Mouse (Mus musculus) spleen, adult 2 months (tissue): ENCODE data around the gene Gm20812. TPM values are rescaled to one million over a fixed set of nuclear protein-coding genes. Genes with fewer than 3 reads are reported as not detected.
"Not testable (repeated sequence)": the region's sequence is repeated elsewhere in the genome, so short reads cannot be mapped to it uniquely, and the experiment has no call there.

Experiments used
- DNase-seq, 2 experiments: peaks; one replicate each; pipeline versions ENCODE4 v3.0.0 to v3.0.0-alpha.2; 2012 to 2021; ENCODE audit warnings: low spot score in 2 of 2, low read depth in 1 of 2
- H3K27ac ChIP-seq: fragments of 200-500 bp; 2 replicates; pipeline ENCODE4 v1.5.1; 2012; ENCODE audit warnings: low read length, inconsistent platforms; ENCODE audit not compliant: insufficient read depth
- H3K27me3 ChIP-seq: fragments of 200-500 bp; 2 replicates; pipeline ENCODE4 v1.6.1; 2012; ENCODE audit warnings: mild to moderate bottlenecking, moderate library complexity, low read length, inconsistent platforms; ENCODE audit not compliant: control insufficient read depth, insufficient read depth
- H3K36me3 ChIP-seq: fragments of 200-500 bp; 2 replicates; pipeline ENCODE4 v1.6.1; 2012; ENCODE audit warnings: mild to moderate bottlenecking, low read length, inconsistent platforms; ENCODE audit not compliant: control insufficient read depth, insufficient read depth
- H3K4me1 ChIP-seq: fragments of 200-500 bp; 2 replicates; pipeline ENCODE4 v1.6.1; 2011; ENCODE audit warnings: inconsistent platforms; ENCODE audit not compliant: control insufficient read depth, insufficient read depth, insufficient read length
- H3K4me3 ChIP-seq: fragments of 200-500 bp; 2 replicates; pipeline ENCODE4 v1.5.1; 2011; ENCODE audit warnings: mild to moderate bottlenecking, inconsistent platforms; ENCODE audit not compliant: insufficient read depth, insufficient read length; ENCODE audit errors: extremely low read depth
- WGBS: fragments of 180-500 bp; shearing (Covaris S2); methylation state at CpG from one replicate; pipeline ENCODE4 v1.1.7; 2018; 5-methylcytosine and 5-hydroxymethylcytosine counted together
- polyA plus RNA-seq: library from polyadenylated mRNA; depleted of rRNA; stranded (reverse); fragments of >200 nt; gene quantifications from 2 replicates; pipeline ENCODE4 v1.2.3, GENCODE M21; 2012; rRNA removed

The Gm20812 gene
- not detected in 2 replicates for polyA plus RNA-seq

- DNase-seq, H3K27me3 ChIP-seq, H3K27ac ChIP-seq, H3K36me3 ChIP-seq, H3K4me3 ChIP-seq, H3K4me1 ChIP-seq: not testable (repeated sequence)
- WGBS, result no CpG with 5 or more reads among the region's 3 CpGs
Observed at GRCm38 (mm10) chrY:12381681-12382080, at the start of gene Gm20812. Gene Gm20812 (plus strand): TSS chrY:12381981.

Other genes with a start within 250 kb of the Gm20812 start
- gene Gm29554, start 108.0 kb upstream of the Gm20812 start, polyA plus RNA-seq, result not detected in 2 replicates